Mouse (Mus musculus) cerebellum, adult 2 months (tissue): ENCODE results near the gene P2rx7. TPM values are rescaled to one million over a fixed set of nuclear protein-coding genes. Genes with fewer than 3 reads are reported as not detected.

Source experiments
- DNase-seq, 2 experiments: peaks; one replicate each; pipeline ENCODE4 v3.0.0; 2021
- H3K27ac ChIP-seq: fragments of 200-500 bp; 2 replicates; pipeline ENCODE4 v1.5.1; 2012; ENCODE audit warnings: low read length, control low read depth, inconsistent platforms; ENCODE audit not compliant: insufficient read depth
- H3K27me3 ChIP-seq: fragments of 200-500 bp; 2 replicates; pipeline ENCODE4 v1.6.1; 2012; ENCODE audit warnings: inconsistent platforms, mild to moderate bottlenecking, low read length, moderate library complexity; ENCODE audit not compliant: control insufficient read depth, insufficient read depth
- H3K4me1 ChIP-seq: fragments of 200-500 bp; 2 replicates; pipeline ENCODE4 v1.6.1; 2011; ENCODE audit warnings: low read length; ENCODE audit not compliant: control insufficient read depth, insufficient read depth
- H3K4me3 ChIP-seq: fragments of 200-500 bp; replicated peaks from 2 replicates; pipeline ENCODE3; 2011; ENCODE audit warnings: mild to moderate bottlenecking, low read depth, low read length, control low read depth; ENCODE audit not compliant: insufficient read depth
- CTCF ChIP-seq: fragments of 200-500 bp; IDR thresholded peaks from 2 replicates; pipeline ENCODE4 v1.5.1; 2011; ENCODE audit warnings: low read depth, mild to moderate bottlenecking, control low read depth, low read length, moderate library complexity, borderline replicate concordance; ENCODE audit not compliant: insufficient read depth
- POLR2A ChIP-seq: fragments of 200-500 bp; IDR thresholded peaks from 2 replicates; pipeline ENCODE4 v1.6.1; 2011; ENCODE audit warnings: low read length, control low read depth, borderline replicate concordance; ENCODE audit not compliant: insufficient read depth
- WGBS: fragments of 180-500 bp; shearing (Covaris S2); methylation state at CpG from one replicate; pipeline ENCODE4 v1.1.7; 2018; 5-methylcytosine and 5-hydroxymethylcytosine counted together
- polyA plus RNA-seq: library from polyadenylated mRNA; depleted of rRNA; stranded (reverse); fragments of >200 nt; gene quantifications from 2 replicates; pipeline ENCODE4 v1.2.3, GENCODE M21; 2012

Gene P2rx7
- polyA plus RNA-seq, 1 experiment: 16.8 TPM

- Histone ChIP-seq H3K27me3 (no peaks in the 10 kb centered on the region), H3K4me1 (no peaks in the 10 kb centered on the region), H3K27ac (no peak overlapping the region), H3K4me3 (no peak overlapping the region)
- TF ChIP-seq POLR2A (no peak), CTCF (no peak)
- WGBS: 65% methylated on average over 1 of the region's 1 CpGs
- no peak for DNase-seq
Observed at GRCm38 (mm10) chr5:122715723-122716122, 72.0 kb downstream of the P2rx7 start.

- Histone ChIP-seq H3K4me1 (no peaks in the 10 kb centered on the region), H3K27ac (no peak overlapping the region), H3K27me3 (no peaks in the 10 kb centered on the region), H3K4me3 (no peak overlapping the region)
- TF ChIP-seq CTCF (no peak), POLR2A (no peak)
- 100% methylated on average over 2 of the region's 2 CpGs for WGBS
- no peak for DNase-seq
Observed at GRCm38 (mm10) chr5:122716793-122717192, 73.1 kb downstream of the P2rx7 start.

- TF ChIP-seq CTCF (no peak), POLR2A (no peak)
- Histone ChIP-seq H3K27me3 (no peaks in the 10 kb centered on the region), H3K4me1 (no peaks in the 10 kb centered on the region), H3K4me3 (no peak overlapping the region), H3K27ac (no peak overlapping the region)
- DNase-seq: no peak
- 82% methylated on average over 7 of the region's 7 CpGs for WGBS
Observed at GRCm38 (mm10) chr5:122718400-122718799, 74.7 kb downstream of the P2rx7 start.

- DNase-seq: no peak
- TF ChIP-seq POLR2A (no peak), CTCF (no peak)
- Histone ChIP-seq H3K4me1 (no peaks in the 10 kb centered on the region), H3K4me3 (no peak overlapping the region), H3K27ac (no peak overlapping the region), H3K27me3 (no peaks in the 10 kb centered on the region)
- 91% methylated on average over 8 of the region's 8 CpGs for WGBS
Observed at GRCm38 (mm10) chr5:122719168-122719567, 75.5 kb downstream of the P2rx7 start.

- H3K4me3 ChIP-seq: no peak overlapping the region
- H3K4me1 ChIP-seq: peaks cover 14% of the 10 kb centered on the region
- TF ChIP-seq POLR2A: no peak
- no peak for TF ChIP-seq CTCF
- H3K27ac ChIP-seq: no peak overlapping the region
- H3K27me3 ChIP-seq: no peaks in the 10 kb centered on the region
- 87% methylated on average over 13 of the region's 13 CpGs for WGBS
- DNase-seq: no peak
Observed at GRCm38 (mm10) chr5:122725453-122725852, 81.7 kb downstream of the P2rx7 start.

- no peak for TF ChIP-seq POLR2A
- peak; percentile 72 for TF ChIP-seq CTCF
- H3K4me1 ChIP-seq: peaks cover 14% of the 10 kb centered on the region
- no peaks in the 10 kb centered on the region for H3K27me3 ChIP-seq
- DNase-seq: peak; percentile 75 to 80
- 11% methylated on average over 7 of the region's 7 CpGs for WGBS
- H3K27ac ChIP-seq: no peak overlapping the region
- H3K4me3 ChIP-seq: no peak overlapping the region
Observed at GRCm38 (mm10) chr5:122726068-122726467, 82.4 kb downstream of the P2rx7 start.

GRCm38 (mm10) chr5:122726595-122726994, 82.9 kb downstream of the P2rx7 start:
- TF ChIP-seq CTCF (no peak), POLR2A (no peak)
- peak; percentile 34 to 40 for DNase-seq
- Histone ChIP-seq H3K27ac (peak overlapping the region; percentile 49), H3K4me3 (no peak overlapping the region), H3K27me3 (no peaks in the 10 kb centered on the region), H3K4me1 (peaks cover 14% of the 10 kb centered on the region)
- 31% methylated on average over 5 of the region's 5 CpGs for WGBS

- TF ChIP-seq POLR2A: no peak
- TF ChIP-seq CTCF: no peak
- Histone ChIP-seq H3K4me3 (no peak overlapping the region), H3K4me1 (peaks cover 14% of the 10 kb centered on the region), H3K27me3 (no peaks in the 10 kb centered on the region), H3K27ac (peak overlapping the region; percentile 49)
- WGBS: 43% methylated on average over 7 of the region's 7 CpGs
- DNase-seq: peak; percentile 47 to 71
Observed at GRCm38 (mm10) chr5:122727096-122727495, 83.4 kb downstream of the P2rx7 start.

- DNase-seq: no peak
- Histone ChIP-seq H3K4me1 (peaks cover 14% of the 10 kb centered on the region), H3K27ac (no peak overlapping the region), H3K27me3 (no peaks in the 10 kb centered on the region), H3K4me3 (no peak overlapping the region)
- no peak for TF ChIP-seq POLR2A
- no peak for TF ChIP-seq CTCF
- WGBS: 76% methylated on average over 10 of the region's 10 CpGs
Observed at GRCm38 (mm10) chr5:122730776-122731175, 87.1 kb downstream of the P2rx7 start.
